Mouse (Mus musculus) kidney, postnatal 25 days (tissue): ENCODE data around the gene Arhgap11a.

ENCODE experiments used
- DNase-seq, 2 experiments: peaks; one replicate each; pipeline ENCODE4 v3.0.0; 2021; ENCODE audit warnings: mixed read lengths in 2 of 2

The Arhgap11a gene

DNA sequence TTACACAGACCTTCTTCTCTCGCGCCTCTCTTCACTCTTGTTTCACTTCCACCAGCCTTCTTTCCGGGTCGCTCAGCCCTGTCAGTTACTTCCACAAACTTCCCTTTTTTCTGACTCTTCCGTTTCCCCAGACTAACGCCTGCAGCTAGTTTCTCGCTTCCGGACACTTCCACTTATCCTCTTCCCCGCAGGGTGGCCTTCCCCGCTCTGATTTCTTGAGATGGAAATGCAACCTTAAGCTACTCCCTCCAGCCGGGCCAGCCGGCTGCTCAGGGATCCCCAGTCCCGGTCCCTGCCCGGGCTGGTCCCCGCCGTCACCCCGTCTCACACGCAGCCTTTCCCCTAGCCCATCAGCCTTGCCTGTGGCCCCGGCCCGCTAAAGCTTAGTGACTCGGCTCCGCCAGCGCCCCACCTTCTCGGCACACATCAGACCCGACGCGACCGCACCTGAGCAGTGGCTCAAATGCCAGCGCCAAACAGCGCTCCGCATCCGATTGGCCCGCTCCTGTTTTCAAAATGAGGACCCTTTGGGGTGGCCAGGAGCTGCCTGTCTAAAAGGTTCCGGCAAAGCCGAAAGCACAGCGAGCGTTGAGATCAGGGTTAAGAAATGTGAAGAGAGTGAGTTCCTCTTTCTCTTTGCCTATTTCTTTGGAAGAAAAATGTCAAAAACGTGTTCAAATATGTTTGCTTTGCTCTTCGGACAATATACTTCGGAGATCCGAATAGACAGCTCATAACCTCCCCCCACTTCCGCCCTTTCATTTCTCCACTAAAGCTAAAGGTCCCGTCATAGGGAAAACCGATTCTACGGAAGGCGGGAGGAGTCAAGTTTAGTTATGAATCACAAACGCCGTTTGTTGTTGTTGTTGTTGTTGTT is at the start of gene Arhgap11a:
Gene Arhgap11a (minus strand): TSS at position 417 of the 877 bp plus-strand sequence.
- peak; percentile 93 to 96 for DNase-seq

DNA sequence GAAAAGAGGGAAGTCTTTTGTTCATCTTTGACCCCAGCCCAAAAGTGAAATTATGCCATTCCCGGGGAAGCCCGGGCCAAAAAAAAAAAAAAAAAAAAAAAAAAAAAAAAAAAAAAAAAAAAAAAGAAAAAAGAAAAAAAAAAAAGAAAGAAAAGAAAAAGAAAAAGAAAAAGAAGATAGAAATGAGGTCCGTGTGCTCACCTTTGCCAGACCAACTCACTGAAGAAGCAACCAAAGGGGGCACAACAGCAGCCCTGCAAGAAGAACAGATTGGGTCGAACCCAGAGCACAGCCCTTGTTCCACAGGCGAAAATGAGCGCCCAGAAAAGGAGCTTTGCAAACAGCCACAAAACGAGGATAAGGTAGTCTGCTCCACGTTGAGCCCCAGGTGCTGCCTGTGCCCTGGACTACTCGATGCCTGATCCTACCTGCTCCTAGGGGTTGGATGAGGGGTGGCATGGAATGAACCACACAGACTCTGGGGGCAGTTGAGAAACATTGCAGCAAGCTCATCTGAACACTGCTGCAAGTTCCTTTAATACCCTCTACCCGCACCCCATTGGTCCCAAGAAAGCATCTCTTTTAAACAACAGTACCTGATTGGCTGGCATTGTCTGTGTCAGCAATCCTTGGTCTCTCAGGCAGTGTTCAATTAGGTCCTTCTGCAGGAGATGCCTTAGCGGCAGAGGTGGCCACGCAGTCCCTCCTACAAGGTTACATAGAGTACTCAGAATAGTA is 45.1 kb upstream of the Arhgap11a start:
- DNase-seq: no peak

DNA sequence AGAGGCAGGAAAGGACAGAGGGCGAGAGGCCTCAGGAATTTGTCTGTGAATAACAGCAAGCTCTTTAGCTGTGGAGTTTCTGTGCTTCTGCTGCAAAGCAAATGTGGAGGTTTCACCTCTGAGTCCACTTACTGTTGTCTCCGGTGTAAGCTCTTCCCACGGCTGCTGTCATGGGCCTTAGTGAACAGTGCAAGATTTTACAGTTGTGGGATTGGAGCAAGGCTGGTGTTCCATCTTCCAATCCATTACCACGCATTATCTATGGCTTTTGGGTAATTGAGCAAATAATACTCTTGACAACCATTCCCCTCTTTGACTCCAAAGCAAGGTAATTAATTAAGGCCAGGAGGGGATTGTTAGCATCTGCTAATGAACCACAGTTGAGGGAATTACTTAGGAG is 38.7 kb upstream of the Arhgap11a start:
- no peak for DNase-seq

DNA sequence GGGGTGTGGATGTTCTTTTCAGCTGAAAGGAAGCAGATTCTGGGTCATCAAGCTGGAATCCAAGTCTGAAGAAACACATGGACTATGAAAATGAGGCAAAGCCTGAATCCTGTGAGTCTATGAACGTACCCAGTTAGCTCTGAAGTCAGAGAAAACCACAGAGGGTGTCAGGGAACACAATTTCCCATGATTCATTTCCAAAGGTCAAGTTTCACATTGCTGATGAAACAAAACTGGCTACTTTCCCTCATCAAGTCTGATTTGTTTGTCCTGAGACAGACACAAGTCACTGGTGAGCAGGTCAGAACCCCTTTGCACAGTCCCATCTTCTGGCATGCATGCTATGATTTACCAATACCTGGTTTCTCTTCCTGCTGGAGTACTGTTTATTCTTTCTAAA is 37.6 kb upstream of the Arhgap11a start:
- DNase-seq: no peak

DNA sequence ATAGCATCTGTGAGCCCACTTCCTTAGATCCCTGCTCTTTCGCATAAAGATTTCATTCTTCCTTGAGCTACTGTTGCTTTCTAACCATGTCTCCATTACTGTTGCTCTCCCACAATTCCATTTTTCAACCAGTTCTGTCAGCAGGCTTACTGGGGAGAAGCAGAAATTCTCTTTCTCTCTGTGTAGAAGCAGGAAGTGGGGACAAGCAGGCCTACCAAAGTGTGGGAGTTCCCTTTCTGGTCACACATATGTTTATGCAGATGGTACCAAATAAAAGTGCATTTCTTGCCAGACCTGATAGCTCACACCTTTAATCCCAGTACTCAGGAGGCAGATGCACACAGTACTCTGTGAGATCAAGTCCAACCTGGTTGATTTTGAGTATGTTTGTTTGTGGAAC is 21.7 kb upstream of the Arhgap11a start:
- no peak for DNase-seq

DNA sequence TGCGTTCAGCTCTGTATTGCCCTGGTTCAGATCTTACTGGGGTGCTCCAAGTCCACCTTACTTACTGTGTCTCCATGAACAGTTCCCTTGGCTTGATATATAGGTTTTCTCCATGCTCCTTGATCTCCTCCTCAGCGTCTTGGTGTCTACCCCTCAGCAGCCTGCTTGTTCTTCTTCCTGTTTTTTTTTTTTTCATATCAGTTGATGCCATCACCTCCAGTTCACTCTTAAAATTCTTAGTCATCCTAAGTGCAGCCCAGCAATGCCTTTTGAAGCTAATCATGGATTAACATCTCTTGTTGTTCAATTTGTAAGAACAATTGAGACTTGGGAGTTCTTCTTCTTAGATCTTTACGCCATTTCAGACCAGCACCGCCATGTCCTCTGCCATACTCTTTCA is 19.9 kb upstream of the Arhgap11a start:
- DNase-seq: no peak

DNA sequence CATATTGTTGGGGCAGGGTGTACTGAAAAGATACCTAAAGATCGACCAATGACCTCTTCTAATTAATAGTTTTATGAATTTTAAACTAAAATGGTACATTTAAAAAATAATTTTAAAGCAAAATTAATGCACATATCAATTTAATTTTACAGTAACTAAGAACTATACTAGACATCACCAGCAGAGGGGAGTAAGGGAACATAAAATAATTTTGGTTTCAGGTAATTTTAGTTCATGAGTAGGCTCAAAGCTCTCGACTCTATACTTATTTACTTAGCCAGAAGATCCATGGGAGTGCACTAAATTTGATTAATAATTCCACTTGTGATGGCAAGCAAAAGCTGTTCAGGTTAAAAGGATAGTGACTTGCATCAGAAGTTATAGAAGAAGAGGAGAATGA is 17.7 kb upstream of the Arhgap11a start:
- no peak for DNase-seq

DNA sequence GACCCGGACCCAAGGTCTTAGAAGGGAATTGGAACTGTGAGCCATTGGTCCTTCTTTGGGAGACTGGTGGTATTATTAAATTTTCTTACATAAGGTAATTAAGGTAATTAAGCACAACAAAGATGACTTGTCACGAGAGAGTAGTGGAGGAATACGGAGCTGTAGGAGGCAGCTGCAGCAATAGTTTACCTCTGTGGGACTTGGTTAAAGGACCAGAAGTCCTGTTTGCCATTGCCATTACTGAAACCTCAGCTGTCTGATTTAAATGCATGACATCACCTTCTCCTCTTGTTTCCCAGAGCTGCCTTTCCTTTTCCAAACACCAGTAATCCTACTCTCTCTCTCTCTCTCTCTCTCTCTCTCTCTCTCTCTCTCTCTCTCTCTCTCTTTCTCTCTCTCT is 680 bp upstream of the Arhgap11a start:
- DNase-seq: no peak

DNA sequence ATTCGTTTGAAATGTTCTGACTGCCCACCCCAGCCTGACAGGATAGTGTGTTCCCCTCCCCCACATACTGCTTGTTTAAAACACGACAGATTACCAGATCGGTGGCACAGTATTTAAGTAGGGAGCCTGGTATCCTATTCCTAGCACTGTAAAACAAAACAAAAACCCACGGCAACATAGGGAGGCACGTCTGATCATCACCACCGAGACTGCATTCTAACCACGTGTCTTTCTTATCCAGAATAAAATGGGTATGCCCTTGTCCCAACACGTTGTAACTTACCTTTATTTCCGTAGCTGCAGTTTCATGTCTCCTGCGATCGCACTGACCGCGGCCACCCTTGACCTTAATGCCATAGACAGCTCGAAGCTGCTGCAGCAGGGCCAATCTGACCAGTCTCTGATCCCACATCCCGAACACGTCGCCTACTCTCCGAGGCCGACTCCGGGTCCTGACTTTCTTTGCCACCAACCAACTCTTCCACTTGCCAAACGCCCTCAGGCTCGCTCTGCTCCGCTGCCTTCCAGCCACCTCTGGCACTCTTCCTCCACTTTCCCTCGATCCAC is 700 bp downstream of the Arhgap11a start:
- peak; percentile 23 to 61 for DNase-seq

DNA sequence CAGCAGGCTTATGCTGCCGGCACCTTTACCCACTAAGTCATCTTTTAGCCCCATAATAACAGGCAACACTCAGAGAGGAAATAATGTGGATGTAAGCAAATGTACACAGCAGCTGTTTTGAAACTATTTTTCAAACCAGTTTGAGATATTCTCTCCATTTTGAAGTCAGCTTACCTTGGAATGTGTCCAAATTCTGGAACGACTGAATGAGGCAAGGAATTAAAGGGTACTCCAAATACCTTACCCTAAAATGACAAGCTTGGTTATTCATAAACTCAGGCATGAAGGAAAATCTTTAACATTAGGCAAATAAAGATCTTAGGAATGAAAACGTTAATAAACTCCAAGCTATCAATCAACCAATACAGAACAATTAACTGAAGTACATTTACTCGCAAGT is 3.4 kb downstream of the Arhgap11a start:
- no peak for DNase-seq

DNA sequence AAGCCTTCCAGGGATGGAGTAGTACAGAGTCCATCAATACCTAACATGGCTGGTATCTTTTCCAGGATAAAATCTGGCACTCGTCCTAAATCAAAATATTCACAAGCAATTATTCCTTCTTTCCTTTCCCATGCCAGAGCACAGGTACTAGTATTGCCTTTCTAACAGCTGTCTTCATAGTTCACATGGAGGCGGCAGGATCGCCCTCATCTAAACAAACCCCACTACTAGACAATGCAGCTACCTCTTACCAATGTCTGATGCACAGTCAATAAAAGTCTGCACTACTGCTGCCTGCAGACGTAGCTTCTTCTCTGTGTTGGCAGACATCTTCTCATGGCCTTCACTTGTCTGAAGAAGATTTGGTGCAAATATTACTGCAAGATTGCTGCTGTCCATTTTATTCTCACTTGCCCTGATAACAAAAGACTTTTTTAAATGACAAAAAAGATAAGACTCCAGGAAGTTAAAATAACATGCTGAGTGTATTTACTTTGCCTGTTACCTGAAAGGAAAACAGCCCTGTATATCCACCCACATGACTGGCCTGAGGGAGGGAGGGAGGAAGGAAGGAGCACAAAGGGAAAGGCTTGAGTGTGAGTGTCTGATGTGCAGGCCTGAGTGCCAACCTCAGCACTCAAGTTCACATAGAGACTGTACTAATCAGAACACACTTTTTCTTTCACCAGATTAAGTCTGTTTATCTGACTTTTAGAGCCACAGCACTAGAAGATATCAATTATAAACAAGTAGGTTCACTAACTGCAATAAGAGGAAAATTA is 6.6 kb downstream of the Arhgap11a start:
- DNase-seq: no peak

DNA sequence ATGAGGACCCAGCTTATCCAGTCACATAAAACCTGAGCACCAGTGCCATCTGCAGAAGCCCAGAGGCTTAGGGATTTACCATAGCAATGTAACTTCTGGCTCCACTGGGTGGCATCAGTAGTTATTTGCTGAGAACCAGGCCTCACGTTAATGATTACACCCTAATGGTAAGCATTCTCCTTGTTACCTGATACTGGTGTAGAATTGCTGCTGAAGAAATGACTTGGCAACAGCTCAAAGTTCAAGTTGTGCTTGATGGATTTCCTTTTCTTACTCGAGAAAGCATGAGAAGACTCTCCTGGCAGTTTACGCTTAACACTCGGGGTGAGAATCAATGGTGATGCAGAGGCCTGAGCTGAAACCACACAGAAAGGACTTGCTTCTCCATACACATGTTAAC is 9.0 kb downstream of the Arhgap11a start:
- DNase-seq: peak; percentile 60 to 63

DNA sequence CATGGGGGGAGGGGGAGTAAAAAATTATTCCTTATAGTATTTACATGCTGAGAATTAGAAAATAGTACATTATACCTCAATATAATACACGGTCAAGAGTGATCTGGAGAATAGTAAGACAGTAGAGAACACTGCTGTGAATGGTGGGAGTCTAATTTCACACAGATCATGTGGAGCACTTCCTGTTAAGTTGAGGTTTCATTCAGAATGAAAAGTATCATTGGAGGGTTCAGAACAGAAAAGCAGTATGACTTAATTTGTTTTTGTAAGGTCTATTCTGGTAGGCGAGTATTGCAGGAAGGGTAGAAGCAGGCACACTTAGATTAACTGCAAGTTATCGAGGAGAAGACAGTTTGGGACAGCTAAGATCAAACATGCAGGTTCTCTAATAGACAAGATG is 13.2 kb downstream of the Arhgap11a start:
- DNase-seq: no peak

DNA sequence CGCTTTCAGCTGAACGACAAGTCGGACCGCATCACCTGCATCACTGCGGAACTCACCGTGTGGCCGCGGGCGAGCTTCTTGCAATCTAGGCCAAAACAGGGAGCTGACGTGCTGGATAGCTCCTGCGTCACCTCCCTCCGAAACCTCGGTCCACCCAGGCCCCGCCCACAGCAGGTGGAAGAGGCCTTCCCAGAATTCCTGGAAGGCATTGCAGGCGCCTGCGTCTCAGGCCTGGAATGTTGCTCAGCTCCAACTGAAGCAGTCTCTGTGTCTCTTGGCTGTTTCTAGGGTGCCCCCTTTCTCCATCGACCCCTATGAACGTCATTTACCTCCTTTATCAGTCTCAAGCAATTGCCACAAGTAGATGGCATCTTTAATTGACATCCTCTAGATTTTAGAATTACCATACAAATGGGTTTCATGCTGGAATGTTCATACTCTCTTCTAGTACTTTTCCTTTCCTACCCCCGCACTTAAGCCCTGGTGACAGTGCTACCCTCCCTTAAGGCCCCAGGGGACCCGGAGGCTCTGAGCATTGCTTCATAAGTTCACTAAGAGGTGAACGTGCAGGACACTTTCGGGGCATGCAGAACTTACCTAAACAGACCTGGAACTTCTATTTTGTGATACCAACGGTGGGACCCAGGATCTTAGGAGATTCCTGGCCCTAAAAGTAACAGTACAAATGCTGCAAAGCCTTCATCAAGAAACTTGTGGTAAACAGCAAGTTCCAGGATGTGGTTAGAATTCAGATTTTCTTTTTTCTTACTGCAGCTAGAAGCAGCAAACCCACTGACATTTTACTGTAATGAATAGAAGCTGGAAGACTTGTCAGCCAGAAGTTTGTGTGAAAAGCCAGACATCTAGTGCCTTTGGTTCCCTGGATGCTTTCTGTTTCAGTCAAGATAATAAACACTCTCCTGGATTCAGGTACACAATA is 19.2 kb downstream of the Arhgap11a start, which contains the start of gene Scg5:
Gene Scg5 (minus strand): TSS at position 179 of the 940 bp plus-strand sequence.
- DNase-seq: peak; percentile 73 to 88

DNA sequence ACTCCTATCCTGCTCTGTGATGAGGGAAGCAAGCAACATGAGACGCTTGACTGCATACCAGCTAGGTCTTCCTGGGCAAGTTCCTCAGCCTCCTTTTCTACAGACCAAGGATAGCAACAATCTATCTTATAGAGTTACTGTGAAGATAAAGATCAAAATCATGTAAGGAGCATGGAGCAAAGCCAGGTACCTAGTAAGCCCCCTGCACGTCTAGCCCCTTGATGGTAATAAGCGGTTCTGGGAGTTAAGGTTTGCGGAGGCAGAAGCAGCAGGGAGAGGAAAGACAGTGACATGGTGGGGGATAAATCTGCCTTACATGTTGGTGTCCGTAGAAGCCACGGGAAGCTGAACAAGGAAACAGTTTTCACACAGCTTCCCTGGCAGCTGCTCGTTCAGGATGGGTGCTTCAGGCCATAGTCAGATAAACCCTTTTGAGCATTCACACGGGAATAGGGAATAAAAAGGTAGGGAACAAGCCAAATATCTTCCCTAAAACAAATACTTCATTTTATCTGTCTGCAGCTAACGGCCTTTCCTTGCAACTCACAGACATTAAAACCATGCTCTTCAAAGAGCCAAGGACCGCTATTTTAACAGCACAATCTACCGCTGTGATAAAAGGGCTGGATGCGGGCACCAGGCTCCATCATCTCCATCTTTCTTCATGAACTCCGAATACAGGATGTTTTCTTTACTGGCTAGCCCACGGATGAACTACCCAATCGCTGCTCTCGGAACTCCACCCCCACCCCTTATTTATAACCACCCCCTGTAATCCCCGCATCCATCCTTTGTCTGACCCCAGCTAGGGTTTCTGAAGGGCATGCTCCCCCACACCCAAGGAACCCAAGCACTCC is 20.1 kb downstream of the Arhgap11a start:
- DNase-seq: no peak

DNA sequence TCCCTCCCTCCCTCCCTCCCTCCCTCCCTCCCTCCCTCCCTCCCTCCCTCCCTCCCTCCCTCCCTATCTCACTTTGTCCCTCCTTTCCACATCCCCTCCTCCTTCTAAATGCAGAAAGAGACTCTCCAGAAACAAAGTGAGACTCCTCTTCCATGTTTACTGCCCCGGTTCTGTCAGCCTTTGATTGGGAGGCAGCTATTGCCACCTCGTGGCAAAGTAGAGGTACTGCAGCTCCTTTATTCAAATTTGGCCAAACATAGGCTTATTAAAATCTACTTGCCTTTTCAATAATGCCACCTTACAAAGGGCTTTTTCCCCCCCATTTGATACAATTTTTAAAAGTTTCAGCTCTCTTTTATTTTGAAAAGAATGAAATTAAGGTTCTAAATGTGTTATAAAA is 24.6 kb downstream of the Arhgap11a start:
- DNase-seq: no peak

DNA sequence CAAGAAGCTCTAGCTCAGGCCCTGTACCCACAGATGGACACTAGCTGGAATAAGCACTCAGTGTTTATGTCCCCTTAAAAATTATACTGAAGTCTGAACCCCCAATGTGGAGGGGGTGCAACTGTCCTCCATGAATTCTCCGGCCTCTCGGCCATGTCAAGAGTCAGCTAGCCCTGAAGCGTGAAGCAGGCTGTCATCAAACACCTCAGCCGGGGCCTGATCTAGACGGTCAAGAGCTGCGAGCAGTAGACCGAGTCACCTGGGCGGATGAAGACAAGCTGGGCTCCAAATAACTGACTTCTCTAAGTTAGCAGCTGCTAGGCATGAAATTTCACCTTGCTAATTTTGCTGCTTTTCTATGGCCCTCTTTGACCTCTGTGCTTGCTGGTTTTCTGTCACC is 26.1 kb downstream of the Arhgap11a start:
- DNase-seq: no peak

DNA sequence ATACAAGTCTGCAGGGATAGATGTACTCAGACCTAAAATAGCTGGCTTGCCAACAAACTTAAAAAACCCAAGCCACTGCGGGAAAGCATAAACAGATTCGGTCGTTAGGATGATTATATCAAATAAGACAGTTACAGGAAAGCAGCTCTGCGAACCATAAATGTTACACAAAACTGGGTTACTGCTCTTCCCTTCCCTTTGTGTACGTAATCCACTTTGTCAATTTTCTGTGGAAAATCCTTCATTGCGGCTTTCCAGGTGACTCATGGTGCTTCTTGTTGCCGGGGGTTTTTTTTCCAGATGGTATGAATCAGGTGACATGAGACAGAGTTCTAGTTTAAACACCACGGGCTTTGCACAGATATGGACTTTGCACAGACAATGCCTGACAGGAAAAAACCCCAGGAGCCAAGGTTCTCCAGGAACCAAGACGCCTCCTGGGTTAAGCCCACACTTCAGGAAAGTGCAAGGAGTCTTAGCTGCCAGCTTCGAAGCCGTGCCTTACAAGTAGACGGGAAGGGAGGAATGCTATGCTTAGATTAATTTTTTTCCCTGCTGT is 27.2 kb downstream of the Arhgap11a start:
- peak; percentile 24 to 57 for DNase-seq

DNA sequence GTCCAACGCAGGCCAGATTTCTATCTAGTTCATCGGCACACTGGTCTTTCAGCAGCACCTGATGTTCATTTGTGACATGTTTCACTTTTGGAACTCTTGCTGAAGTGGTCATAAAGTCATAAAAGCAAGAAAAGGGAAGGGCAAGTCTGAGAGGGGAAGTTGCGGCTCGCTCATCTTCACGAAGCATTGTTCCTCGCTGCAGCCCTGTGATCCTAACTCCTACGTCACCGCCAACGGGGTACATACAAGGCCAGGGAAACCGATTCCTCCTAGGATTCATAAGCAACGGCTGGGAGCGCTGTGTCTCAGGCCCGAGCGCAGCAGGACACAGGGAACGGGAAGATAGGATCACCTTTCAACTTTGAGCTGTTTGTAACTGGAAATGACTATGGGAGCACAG is 28.3 kb downstream of the Arhgap11a start:
- DNase-seq: no peak
